Mouse (Mus musculus): Measurements from ENCODE around the gene Cln5. TPM values are rescaled to one million over a fixed set of nuclear protein-coding genes. Genes with fewer than 3 reads are reported as not detected.

The Cln5 gene
- polyA plus RNA-seq, 1 experiment: 15.9 TPM

DNA sequence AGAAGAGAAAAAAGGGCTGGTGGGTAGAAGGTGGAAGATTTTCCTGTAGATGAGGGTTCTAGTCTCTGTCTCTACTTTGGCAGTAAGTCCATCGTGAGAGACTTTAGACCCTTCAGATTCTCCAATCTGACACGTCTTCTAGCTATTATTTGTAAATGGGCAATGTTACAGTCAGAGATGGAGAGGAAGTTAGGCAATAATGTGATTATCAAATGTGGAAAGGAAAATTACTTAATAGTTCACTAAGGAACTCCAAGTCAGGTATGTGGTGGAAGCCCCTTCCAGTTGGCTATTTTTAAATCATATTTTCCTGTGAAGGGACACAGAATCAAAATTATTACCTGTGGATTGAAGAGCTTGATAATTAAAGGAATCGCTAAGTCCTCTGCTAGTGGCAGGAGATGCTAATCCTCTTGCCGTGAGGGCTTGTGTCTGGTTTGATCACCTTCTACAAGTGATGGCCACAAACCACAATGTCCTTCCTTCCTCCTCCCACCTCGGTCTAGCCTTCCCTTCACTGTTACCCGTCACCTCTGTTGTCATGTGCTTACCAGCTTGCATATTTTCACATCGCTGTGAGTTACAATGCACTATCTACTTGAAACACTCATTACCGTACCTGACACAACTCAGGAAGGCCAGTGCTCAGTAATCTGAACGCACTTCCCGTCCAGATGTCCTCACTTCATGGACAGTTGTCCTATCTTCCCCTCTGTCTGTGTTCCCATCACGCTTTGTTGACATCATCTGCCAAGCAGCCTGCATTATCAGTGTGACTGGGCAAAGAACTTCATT, 21.5 kb upstream of the Cln5 start:
- H3K4me1 ChIP-seq (ENCODE audit: control insufficient read depth, insufficient read depth, insufficient read length, low read length): no peaks in the 10 kb centered on the region
- H3K27me3 ChIP-seq (ENCODE audit: control insufficient read depth, insufficient read depth, low read length): no peaks in the 10 kb centered on the region
- TF ChIP-seq CTCF (IDR thresholded peaks at IDR 0.05; ENCODE audit: extremely low read depth, insufficient read length, insufficient replicate concordance, low read depth, low read length) (no peak), POLR2A (IDR thresholded peaks at IDR 0.05; ENCODE audit: low read depth, low read length) (no peak)
- H3K27ac ChIP-seq (ENCODE audit: insufficient read depth, low read depth, low read length): no peak overlapping the region
- WGBS: 66% methylated on average over 11 of the region's 11 CpGs
- no peak overlapping the region for H3K4me3 ChIP-seq (ENCODE audit: low read depth, low read length)
- no peaks in the 10 kb centered on the region for H3K36me3 ChIP-seq (ENCODE audit: control insufficient read depth, insufficient read depth, low read length)

DNA sequence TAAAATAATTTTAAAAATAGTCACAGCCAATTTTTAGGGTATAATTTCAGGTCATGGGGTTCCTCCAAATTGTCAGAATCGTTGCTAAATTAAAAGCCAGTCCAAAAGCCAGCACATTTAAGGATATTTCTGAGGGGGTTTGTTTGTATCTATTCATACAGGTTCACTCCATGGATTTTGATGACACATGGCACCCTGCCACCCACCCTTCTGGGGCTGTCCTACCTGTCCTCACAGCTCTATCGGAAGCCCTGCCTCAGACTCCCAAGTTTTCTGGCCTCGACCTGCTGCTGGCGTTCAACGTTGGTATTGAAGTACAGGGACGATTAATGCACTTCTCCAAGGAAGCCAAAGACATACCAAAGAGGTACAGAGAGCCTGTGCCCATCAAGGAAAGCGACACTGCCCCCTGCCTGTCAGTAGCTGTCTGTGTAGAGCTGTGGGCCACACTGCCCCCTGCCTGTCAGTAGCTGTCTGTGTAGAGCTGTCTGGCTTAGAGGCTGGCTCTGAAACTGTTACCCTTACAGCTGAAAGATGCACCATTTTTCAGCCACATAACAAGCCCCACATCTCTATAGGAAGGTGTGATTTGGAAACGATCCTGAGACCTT, 18.8 kb upstream of the Cln5 start:
- TF ChIP-seq CTCF (IDR thresholded peaks at IDR 0.05; ENCODE audit: extremely low read depth, insufficient read length, insufficient replicate concordance, low read depth, low read length): peak; percentile 100
- no peak for TF ChIP-seq POLR2A (IDR thresholded peaks at IDR 0.05; ENCODE audit: low read depth, low read length)
- WGBS: 30% methylated on average over 8 of the region's 8 CpGs
- no peak overlapping the region for H3K27ac ChIP-seq (ENCODE audit: insufficient read depth, low read depth, low read length)
- no peak overlapping the region for H3K4me3 ChIP-seq (ENCODE audit: low read depth, low read length)
- no peaks in the 10 kb centered on the region for H3K36me3 ChIP-seq (ENCODE audit: control insufficient read depth, insufficient read depth, low read length)
- no peaks in the 10 kb centered on the region for H3K27me3 ChIP-seq (ENCODE audit: control insufficient read depth, insufficient read depth, low read length)
- no peaks in the 10 kb centered on the region for H3K4me1 ChIP-seq (ENCODE audit: control insufficient read depth, insufficient read depth, insufficient read length, low read length)

DNA sequence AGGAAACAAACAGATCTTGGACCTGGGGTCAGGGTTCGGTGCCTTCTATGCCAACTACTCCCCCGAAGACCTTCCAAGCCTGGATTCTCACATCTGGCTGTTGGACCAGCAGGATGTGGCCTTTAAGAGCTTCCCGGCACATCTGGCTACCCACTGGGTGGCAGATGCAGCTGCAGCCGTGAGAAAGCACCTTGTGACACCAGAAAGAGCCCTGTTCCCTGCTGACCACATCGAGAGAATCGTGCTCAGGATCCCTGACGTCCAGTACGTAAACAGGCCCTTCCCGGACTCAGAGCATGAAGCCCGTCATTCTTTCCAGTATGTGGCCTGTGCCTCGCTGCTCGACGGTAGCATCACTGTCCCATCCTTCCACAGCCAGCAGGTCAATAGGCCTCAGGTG, 15.3 kb upstream of the Cln5 start:
- H3K36me3 ChIP-seq (ENCODE audit: control insufficient read depth, insufficient read depth, low read length): no peaks in the 10 kb centered on the region
- H3K4me3 ChIP-seq (ENCODE audit: low read depth, low read length): no peak overlapping the region
- no peaks in the 10 kb centered on the region for H3K4me1 ChIP-seq (ENCODE audit: control insufficient read depth, insufficient read depth, insufficient read length, low read length)
- TF ChIP-seq POLR2A (IDR thresholded peaks at IDR 0.05; ENCODE audit: low read depth, low read length): no peak
- TF ChIP-seq CTCF (IDR thresholded peaks at IDR 0.05; ENCODE audit: extremely low read depth, insufficient read length, insufficient replicate concordance, low read depth, low read length): no peak
- 81% methylated on average over 13 of the region's 13 CpGs for WGBS
- no peak overlapping the region for H3K27ac ChIP-seq (ENCODE audit: insufficient read depth, low read depth, low read length)
- H3K27me3 ChIP-seq (ENCODE audit: control insufficient read depth, insufficient read depth, low read length): no peaks in the 10 kb centered on the region

DNA sequence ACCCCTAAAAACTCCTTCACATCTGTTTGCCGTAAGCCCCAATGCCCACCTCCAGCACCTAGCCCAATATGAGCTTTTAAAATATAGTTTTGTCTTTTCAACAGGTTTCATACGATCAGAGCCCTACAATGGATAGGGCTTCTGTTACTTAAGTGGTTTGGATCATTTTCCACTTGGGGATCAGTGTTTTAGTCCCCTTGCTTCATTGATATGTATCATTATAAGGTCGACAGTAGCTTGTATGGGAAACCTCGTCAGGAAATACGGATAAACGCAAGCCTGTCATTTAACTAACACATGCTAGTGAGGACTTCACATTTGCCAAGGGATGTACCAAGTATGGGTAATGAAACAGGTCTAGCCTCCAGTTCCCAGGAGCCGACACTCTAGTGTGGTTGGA, 13.4 kb upstream of the Cln5 start:
- 87% methylated on average over 7 of the region's 7 CpGs for WGBS

DNA sequence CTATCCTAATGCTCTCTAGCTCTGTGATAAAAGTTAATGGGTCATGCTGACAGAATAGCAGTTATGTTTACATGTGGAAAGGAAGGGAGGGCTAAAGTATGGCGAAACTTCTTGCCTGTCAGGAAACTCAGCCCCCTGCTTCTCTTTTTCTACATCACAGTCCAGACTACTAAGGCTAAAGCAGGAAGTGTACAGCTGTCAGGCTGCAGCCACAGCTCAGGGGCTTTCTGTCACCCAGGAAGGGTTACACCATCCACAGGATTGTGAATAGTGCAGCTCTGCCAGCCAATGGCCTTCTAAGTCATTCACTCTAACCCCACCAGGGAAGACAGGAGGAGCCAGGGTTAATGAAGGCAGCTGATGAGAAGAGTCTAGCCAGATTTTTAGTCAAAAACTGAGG, 11.0 kb upstream of the Cln5 start:
- H3K27me3 ChIP-seq (ENCODE audit: control insufficient read depth, insufficient read depth, low read length): no peaks in the 10 kb centered on the region

More for the DNA sequence above, 13.4 kb upstream of the Cln5 start:
- H3K27ac ChIP-seq (ENCODE audit: insufficient read depth, low read depth, low read length): no peak overlapping the region
- H3K27me3 ChIP-seq (ENCODE audit: control insufficient read depth, insufficient read depth, low read length): no peaks in the 10 kb centered on the region
- H3K4me3 ChIP-seq (ENCODE audit: low read depth, low read length): no peak overlapping the region
- no peak for TF ChIP-seq CTCF (IDR thresholded peaks at IDR 0.05; ENCODE audit: extremely low read depth, insufficient read length, insufficient replicate concordance, low read depth, low read length)
- TF ChIP-seq POLR2A (IDR thresholded peaks at IDR 0.05; ENCODE audit: low read depth, low read length): no peak
- H3K4me1 ChIP-seq (ENCODE audit: control insufficient read depth, insufficient read depth, insufficient read length, low read length): no peaks in the 10 kb centered on the region
- H3K36me3 ChIP-seq (ENCODE audit: control insufficient read depth, insufficient read depth, low read length): no peaks in the 10 kb centered on the region

DNA sequence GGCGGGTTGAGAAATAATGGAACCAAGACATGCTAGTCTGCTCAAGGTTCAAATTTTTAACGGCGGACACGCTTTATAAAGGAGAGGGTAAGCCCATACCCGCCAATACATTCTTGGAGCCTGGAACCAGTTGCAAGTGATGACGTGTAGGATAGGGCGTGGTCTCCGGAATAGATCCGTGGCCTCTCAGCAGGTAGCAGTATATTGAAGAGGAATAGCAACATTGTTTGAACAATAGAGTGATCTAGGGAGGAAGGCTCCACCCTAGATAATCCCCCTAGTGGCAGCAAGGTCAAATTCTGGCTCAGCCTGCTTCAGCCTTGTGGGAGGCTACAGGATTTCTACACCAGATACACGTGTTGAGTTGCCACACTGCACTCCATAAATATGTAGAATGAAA, 10.5 kb upstream of the Cln5 start:
- H3K4me1 ChIP-seq (ENCODE audit: control insufficient read depth, insufficient read depth, insufficient read length, low read length): no peaks in the 10 kb centered on the region
- 74% methylated on average over 10 of the region's 10 CpGs for WGBS
- H3K27me3 ChIP-seq (ENCODE audit: control insufficient read depth, insufficient read depth, low read length): no peaks in the 10 kb centered on the region
- TF ChIP-seq CTCF (IDR thresholded peaks at IDR 0.05; ENCODE audit: extremely low read depth, insufficient read length, insufficient replicate concordance, low read depth, low read length) (no peak), POLR2A (IDR thresholded peaks at IDR 0.05; ENCODE audit: low read depth, low read length) (no peak)
- H3K27ac ChIP-seq (ENCODE audit: insufficient read depth, low read depth, low read length): no peak overlapping the region
- no peak overlapping the region for H3K4me3 ChIP-seq (ENCODE audit: low read depth, low read length)
- no peaks in the 10 kb centered on the region for H3K36me3 ChIP-seq (ENCODE audit: control insufficient read depth, insufficient read depth, low read length)

More for the DNA sequence above, 11.0 kb upstream of the Cln5 start:
- Histone ChIP-seq H3K4me3 (ENCODE audit: low read depth, low read length) (no peak overlapping the region), H3K27ac (ENCODE audit: insufficient read depth, low read depth, low read length) (no peak overlapping the region), H3K4me1 (ENCODE audit: control insufficient read depth, insufficient read depth, insufficient read length, low read length) (no peaks in the 10 kb centered on the region), H3K36me3 (ENCODE audit: control insufficient read depth, insufficient read depth, low read length) (no peaks in the 10 kb centered on the region)
- WGBS: 44% methylated on average over 1 of the region's 1 CpGs
- no peak for TF ChIP-seq POLR2A (IDR thresholded peaks at IDR 0.05; ENCODE audit: low read depth, low read length)

DNA sequence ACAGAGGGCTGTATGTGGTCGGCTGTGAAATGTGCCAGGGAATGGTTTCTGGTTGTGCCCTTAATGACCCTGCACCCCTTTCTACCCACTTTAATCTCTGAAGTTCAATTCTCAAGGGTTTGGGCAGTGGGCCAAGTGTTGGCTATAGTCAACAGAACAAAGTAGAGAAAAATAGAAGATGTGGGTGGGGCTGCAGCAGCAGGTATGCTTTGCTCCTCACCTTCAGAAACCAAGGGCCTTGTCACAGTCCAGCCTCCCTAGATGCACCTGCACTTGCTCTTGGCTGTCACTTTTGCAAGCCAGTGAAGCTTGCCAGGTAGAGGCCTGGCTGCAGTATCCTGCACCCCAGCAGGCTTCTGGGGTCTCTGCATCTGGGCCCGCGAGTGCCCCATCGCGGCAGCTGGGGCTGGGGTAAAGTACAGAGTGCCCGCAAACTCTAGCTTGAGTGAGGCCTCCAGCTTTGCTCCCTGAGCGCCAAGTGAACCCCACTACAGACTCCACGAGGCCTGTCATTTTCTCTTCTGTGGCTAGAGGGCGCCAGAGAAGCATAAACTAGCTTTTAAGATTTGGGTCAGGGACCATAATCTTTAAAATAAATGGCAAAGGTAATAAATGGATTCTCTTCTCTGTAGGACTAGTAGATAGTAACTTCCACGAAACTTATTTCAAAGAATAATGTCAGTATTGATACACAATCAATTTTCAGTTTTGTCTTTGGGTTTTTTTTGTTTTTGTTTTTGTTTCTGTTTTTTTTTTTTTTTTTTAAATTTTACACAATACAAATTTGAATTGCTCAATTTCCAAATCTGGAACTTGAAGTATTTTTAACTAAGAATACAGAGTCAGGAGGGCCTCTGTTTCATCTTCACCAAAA, 4.5 kb upstream of the Cln5 start:
- Histone ChIP-seq H3K4me1 (ENCODE audit: control insufficient read depth, insufficient read depth, insufficient read length, low read length) (peaks cover 5% of the 10 kb centered on the region), H3K36me3 (ENCODE audit: control insufficient read depth, insufficient read depth, low read length) (no peaks in the 10 kb centered on the region), H3K4me3 (ENCODE audit: low read depth, low read length) (no peak overlapping the region), H3K27ac (ENCODE audit: insufficient read depth, low read depth, low read length) (no peak overlapping the region), H3K27me3 (ENCODE audit: control insufficient read depth, insufficient read depth, low read length) (no peaks in the 10 kb centered on the region)
- WGBS: 4% methylated on average over 10 of the region's 10 CpGs
- TF ChIP-seq POLR2A (IDR thresholded peaks at IDR 0.05; ENCODE audit: low read depth, low read length): no peak
- TF ChIP-seq CTCF (IDR thresholded peaks at IDR 0.05; ENCODE audit: extremely low read depth, insufficient read length, insufficient replicate concordance, low read depth, low read length): peak; percentile 68; the same call in 1 of the 2 replicates
